Mouse (Mus musculus) limb, embryonic 12.5 days (tissue): ENCODE data around the gene Gm17268. TPM values are rescaled to one million over a fixed set of nuclear protein-coding genes. Genes with fewer than 3 reads are reported as not detected.

ENCODE experiments used
- ATAC-seq: fragments of 200-750 bp; cut with Nextera tagmentation; 2 replicates; pipeline ENCODE4 v1.8.0; 2017; ENCODE audit warnings: low read depth, moderate TSS enrichment; ENCODE audit not compliant: insufficient number of reproducible peaks, insufficient read depth, low FRiP score, low TSS enrichment
- H3K27ac ChIP-seq: fragments of 300-500 bp; sonication (generic); 2 replicates; pipeline ENCODE4 v1.5.1; 2016; ENCODE audit warnings: mild to moderate bottlenecking, moderate library complexity
- H3K27me3 ChIP-seq: fragments of 300-500 bp; sonication (generic); 2 replicates; pipeline ENCODE4 v1.6.1; 2016; ENCODE audit warnings: mild to moderate bottlenecking, moderate library complexity
- H3K36me3 ChIP-seq: fragments of 300-500 bp; sonication (generic); 2 replicates; pipeline ENCODE4 v1.6.1; 2016; ENCODE audit warnings: mild to moderate bottlenecking, moderate library complexity
- H3K4me1 ChIP-seq: fragments of 300-500 bp; sonication (generic); replicated peaks from 2 replicates; pipeline ENCODE4 v1.6.1; 2016
- H3K4me2 ChIP-seq: fragments of 300-500 bp; sonication (generic); 2 replicates; pipeline ENCODE4 v1.6.1; 2016; ENCODE audit warnings: mild to moderate bottlenecking, moderate library complexity
- H3K4me3 ChIP-seq: fragments of 300-500 bp; sonication (generic); replicated peaks from 2 replicates; pipeline ENCODE4 v1.5.1; 2016; ENCODE audit warnings: mild to moderate bottlenecking
- H3K9ac ChIP-seq: fragments of 300-500 bp; sonication (generic); replicated peaks from 2 replicates; pipeline ENCODE4 v1.6.1; 2016; ENCODE audit warnings: mild to moderate bottlenecking, moderate library complexity
- H3K9me3 ChIP-seq: fragments of 300-500 bp; sonication (generic); 2 replicates; pipeline ENCODE4 v1.6.1; 2016; ENCODE audit warnings: mild to moderate bottlenecking, moderate library complexity
- WGBS: fragments of 180-500 bp; shearing (Covaris S2); methylation state at CpG from one replicate; pipeline ENCODE4 v1.1.7; 2016; 5-methylcytosine and 5-hydroxymethylcytosine counted together
- polyA plus RNA-seq: library from polyadenylated mRNA; unstranded; fragments of >200 nt; fragmentation: Nextera tagmentation; extraction: Ambion mirVana; gene quantifications from 2 replicates; pipeline ENCODE4 v1.2.1, GENCODE M21; 2016

Gm17268 gene
- polyA plus RNA-seq, 1 experiment from 2014 or later = not detected

- no peaks in the 10 kb centered on the region for H3K36me3 ChIP-seq
- H3K9me3 ChIP-seq = no peaks in the 10 kb centered on the region
- H3K4me1 ChIP-seq = peaks cover 6% of the 10 kb centered on the region; the same call in 1 of the 2 replicates
- no peak overlapping the region for H3K4me2 ChIP-seq
- ATAC-seq = no peak
- no peaks in the 10 kb centered on the region; the same call in 1 of the 2 replicates for H3K27me3 ChIP-seq
- no peak overlapping the region for H3K27ac ChIP-seq
- no peak overlapping the region for H3K4me3 ChIP-seq
- 55% methylated on average over 12 of the region's 12 CpGs for WGBS
- H3K9ac ChIP-seq = no peak overlapping the region
Measured at GRCm38 (mm10) chr11:82006796-82007423, 31.5 kb downstream of the Gm17268 start.

- Histone ChIP-seq H3K27me3 (no peaks in the 10 kb centered on the region), H3K36me3 (no peaks in the 10 kb centered on the region), H3K9me3 (no peaks in the 10 kb centered on the region), H3K4me2 (no peak overlapping the region), H3K27ac (no peak overlapping the region), H3K9ac (no peak overlapping the region), H3K4me1 (peaks cover 14% of the 10 kb centered on the region), H3K4me3 (no peak overlapping the region)
- 66% methylated on average over 2 of the region's 2 CpGs for WGBS
- ATAC-seq = no peak
Measured at GRCm38 (mm10) chr11:82004810-82005209, 33.6 kb downstream of the Gm17268 start.

- WGBS = 19% methylated on average over 5 of the region's 5 CpGs
- H3K4me2 ChIP-seq = no peak overlapping the region
- H3K9me3 ChIP-seq = no peaks in the 10 kb centered on the region
- ATAC-seq = no peak
- no peaks in the 10 kb centered on the region for H3K36me3 ChIP-seq
- no peak overlapping the region for H3K9ac ChIP-seq
- H3K27me3 ChIP-seq = 0 out of 2 replicates have a peak, but pooled peaks cover 5% of the 10 kb centered on the region
- no peak overlapping the region for H3K27ac ChIP-seq
- H3K4me3 ChIP-seq = no peak overlapping the region
- H3K4me1 ChIP-seq = peaks cover 8% of the 10 kb centered on the region; the same call in 1 of the 2 replicates
Measured at GRCm38 (mm10) chr11:82000581-82000980, 37.8 kb downstream of the Gm17268 start.

GRCm38 (mm10) chr11:81999469-81999868 is 38.9 kb downstream of the Gm17268 start:
- no peak for ATAC-seq
- H3K9me3 ChIP-seq = no peaks in the 10 kb centered on the region
- WGBS = 66% methylated on average over 4 of the region's 4 CpGs
- H3K4me1 ChIP-seq = peaks cover 8% of the 10 kb centered on the region; the same call in 1 of the 2 replicates
- no peak overlapping the region for H3K4me2 ChIP-seq
- no peak overlapping the region for H3K4me3 ChIP-seq
- no peaks in the 10 kb centered on the region for H3K36me3 ChIP-seq
- no peak overlapping the region for H3K27ac ChIP-seq
- 0 out of 2 replicates have a peak, but pooled peaks cover 5% of the 10 kb centered on the region for H3K27me3 ChIP-seq
- no peak overlapping the region for H3K9ac ChIP-seq

GRCm38 (mm10) chr11:81998646-81999045 is 39.7 kb downstream of the Gm17268 start:
- Histone ChIP-seq H3K4me3 (no peak overlapping the region), H3K4me2 (no peak overlapping the region), H3K4me1 (peaks cover 8% of the 10 kb centered on the region; the same call in 1 of the 2 replicates), H3K27ac (no peak overlapping the region), H3K27me3 (0 out of 2 replicates have a peak, but pooled peaks cover 5% of the 10 kb centered on the region), H3K9me3 (no peaks in the 10 kb centered on the region), H3K36me3 (no peaks in the 10 kb centered on the region), H3K9ac (no peak overlapping the region)
- ATAC-seq = no peak
- 92% methylated on average over 3 of the region's 3 CpGs for WGBS

- H3K4me2 ChIP-seq = no peak overlapping the region
- WGBS = 90% methylated on average over 5 of the region's 5 CpGs
- no peak overlapping the region for H3K27ac ChIP-seq
- no peak for ATAC-seq
- H3K9me3 ChIP-seq = no peaks in the 10 kb centered on the region
- 0 out of 2 replicates have a peak, but pooled peaks cover 9% of the 10 kb centered on the region for H3K27me3 ChIP-seq
- no peaks in the 10 kb centered on the region for H3K36me3 ChIP-seq
- no peak overlapping the region for H3K9ac ChIP-seq
- no peak overlapping the region for H3K4me3 ChIP-seq
- peaks cover 8% of the 10 kb centered on the region; the same call in 1 of the 2 replicates for H3K4me1 ChIP-seq
Measured at GRCm38 (mm10) chr11:81997085-81997484, 41.3 kb downstream of the Gm17268 start.

GRCm38 (mm10) chr11:81996172-81996841 is 42.1 kb downstream of the Gm17268 start:
- Histone ChIP-seq H3K9ac (no peak overlapping the region), H3K36me3 (no peaks in the 10 kb centered on the region), H3K4me3 (no peak overlapping the region), H3K27me3 (0 out of 2 replicates have a peak, but pooled peaks cover 9% of the 10 kb centered on the region), H3K9me3 (no peaks in the 10 kb centered on the region), H3K4me1 (peaks cover 8% of the 10 kb centered on the region; the same call in 1 of the 2 replicates), H3K4me2 (no peak overlapping the region), H3K27ac (no peak overlapping the region)
- whole genome bisulfite sequencing = 64% methylated on average over 10 of the region's 10 CpGs
- ATAC-seq = no peak

GRCm38 (mm10) chr11:81983146-81983545 is 55.2 kb downstream of the Gm17268 start:
- peaks cover 19% of the 10 kb centered on the region for H3K4me1 ChIP-seq
- H3K27ac ChIP-seq = no peak overlapping the region
- H3K27me3 ChIP-seq = no peaks in the 10 kb centered on the region; the same call in none of the 2 replicates
- H3K4me3 ChIP-seq = no peak overlapping the region
- no peaks in the 10 kb centered on the region for H3K9me3 ChIP-seq
- 32% methylated on average over 5 of the region's 5 CpGs for WGBS
- ATAC-seq = no peak
- no peak overlapping the region for H3K9ac ChIP-seq
- H3K4me2 ChIP-seq = no peak overlapping the region
- no peaks in the 10 kb centered on the region for H3K36me3 ChIP-seq

- no peak overlapping the region for H3K4me3 ChIP-seq
- ATAC-seq = no peak
- no peak overlapping the region for H3K9ac ChIP-seq
- H3K9me3 ChIP-seq = no peaks in the 10 kb centered on the region
- no peaks in the 10 kb centered on the region for H3K36me3 ChIP-seq
- H3K27me3 ChIP-seq = no peaks in the 10 kb centered on the region; the same call in none of the 2 replicates
- H3K27ac ChIP-seq = 0 out of 2 replicates have a peak overlapping the region, but pooled peaks have one; percentile 66
- WGBS = 11% methylated on average over 11 of the region's 11 CpGs
- H3K4me1 ChIP-seq = peaks cover 19% of the 10 kb centered on the region
- peak overlapping the region; percentile 6; the same call in 1 of the 2 replicates for H3K4me2 ChIP-seq
Measured at GRCm38 (mm10) chr11:81982191-81982590, 56.2 kb downstream of the Gm17268 start.
